Mouse (Mus musculus) right cerebral cortex, postnatal 4 days (tissue): Measurements from ENCODE around the gene Crhr2.

Source experiments
- DNase-seq: peaks from one replicate; pipeline ENCODE4 v3.0.0-alpha.2; 2022

Crhr2 gene

DNA sequence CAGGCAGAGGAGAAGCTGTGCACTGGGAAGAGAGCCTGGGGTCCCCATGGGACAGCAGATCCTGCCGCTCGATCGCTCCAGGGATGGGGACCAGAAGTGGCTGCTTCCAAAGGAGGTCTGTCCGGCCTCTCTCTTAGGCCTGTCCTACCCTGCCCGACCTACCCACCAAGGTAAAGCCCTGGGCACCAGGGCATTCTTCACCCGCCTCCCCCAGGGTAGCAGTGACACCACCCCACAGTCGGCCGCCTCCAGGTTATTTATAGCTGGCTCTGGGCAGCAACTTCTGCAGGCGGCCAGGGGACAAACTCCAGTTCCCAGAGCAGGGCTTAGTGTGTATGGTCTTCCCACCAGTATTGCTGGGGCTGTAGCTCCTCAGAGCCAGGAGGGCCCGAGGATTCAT, at the start of gene Crhr2:
Crhr2 (minus strand) TSS at position 223 of the 400 bp plus-strand sequence.
- DNase-seq, result no peak

GRCm38 (mm10) chr6:55179560-55179959, 46.7 kb upstream of the Crhr2 start:
- DNase-seq, result no peak

GRCm38 (mm10) chr6:55177060-55177732, 44.4 kb upstream of the Crhr2 start:
- DNase-seq, result peak; percentile 42

DNA sequence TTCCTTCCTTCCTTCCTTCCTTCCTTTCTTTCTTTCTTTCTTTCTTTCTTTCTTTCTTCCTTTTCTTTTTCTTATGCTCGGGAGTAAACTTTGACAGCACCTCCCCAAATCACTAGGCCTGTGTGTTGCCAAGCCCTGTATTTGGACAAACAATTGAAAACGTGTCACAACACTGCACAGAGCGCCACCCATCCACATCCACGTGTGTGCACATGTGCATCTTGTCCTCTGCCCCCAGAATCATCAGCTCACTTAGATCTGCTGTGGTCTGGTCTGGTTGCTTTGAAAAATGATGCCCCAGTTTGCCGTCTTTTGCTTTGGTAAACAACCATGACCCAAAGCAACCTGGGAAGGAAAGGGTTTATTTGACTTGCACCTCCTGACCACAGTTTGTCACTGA, 43.1 kb upstream of the Crhr2 start:
- DNase-seq, result no peak

GRCm38 (mm10) chr6:55175456-55175855, 42.6 kb upstream of the Crhr2 start:
- no peak for DNase-seq

GRCm38 (mm10) chr6:55174741-55175181, 41.9 kb upstream of the Crhr2 start, which contains the start of gene Inmt:
Gene Inmt (minus strand): TSS chr6:55175043.
- no peak for DNase-seq

DNA sequence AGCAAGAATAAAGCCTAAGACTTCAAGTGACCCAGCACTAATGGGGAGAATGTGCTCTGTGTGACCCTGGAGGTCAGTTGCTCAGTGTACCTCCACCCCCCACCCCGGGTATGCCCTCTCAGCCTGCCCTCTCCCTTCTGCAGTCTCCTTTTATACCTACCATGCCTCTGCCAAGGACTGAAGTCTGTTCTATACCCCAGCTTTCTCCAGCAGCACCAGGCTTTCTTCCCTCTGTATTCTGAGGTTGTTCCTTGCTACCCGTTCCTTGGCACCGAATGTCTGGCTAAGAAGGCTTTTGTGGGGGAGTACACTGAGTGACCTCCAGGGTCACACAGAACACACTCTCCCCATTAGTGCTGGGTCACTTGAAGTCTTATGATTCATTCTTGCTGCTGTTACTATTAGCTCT, 41.1 kb upstream of the Crhr2 start:
- DNase-seq, result no peak

- no peak for DNase-seq
These were observed 40.4 kb upstream of the Crhr2 start for GRCm38 (mm10) chr6:55173171-55173570.

DNA sequence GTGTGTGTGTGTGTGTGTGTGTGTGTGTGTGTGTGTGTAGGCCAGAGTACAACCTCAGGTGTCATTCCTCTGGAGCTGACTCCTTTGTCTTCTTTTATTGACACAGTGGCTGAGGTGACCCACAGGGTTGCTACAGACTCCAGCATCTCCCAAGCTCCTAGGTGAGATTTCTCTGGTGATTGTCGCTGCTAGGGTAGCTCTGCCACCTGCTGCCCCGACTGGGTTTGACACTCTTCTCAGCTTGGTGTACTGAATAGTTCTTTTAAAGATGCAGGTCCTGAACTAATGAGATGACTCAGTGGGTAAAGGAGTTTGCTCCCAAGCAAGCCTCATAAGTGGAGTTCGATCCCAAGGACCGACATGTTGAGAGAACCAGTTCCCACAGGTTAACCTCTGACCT, 38.8 kb upstream of the Crhr2 start:
- no peak for DNase-seq

- no peak for DNase-seq
These were observed 37.0 kb upstream of the Crhr2 start for GRCm38 (mm10) chr6:55169818-55170217.

DNA sequence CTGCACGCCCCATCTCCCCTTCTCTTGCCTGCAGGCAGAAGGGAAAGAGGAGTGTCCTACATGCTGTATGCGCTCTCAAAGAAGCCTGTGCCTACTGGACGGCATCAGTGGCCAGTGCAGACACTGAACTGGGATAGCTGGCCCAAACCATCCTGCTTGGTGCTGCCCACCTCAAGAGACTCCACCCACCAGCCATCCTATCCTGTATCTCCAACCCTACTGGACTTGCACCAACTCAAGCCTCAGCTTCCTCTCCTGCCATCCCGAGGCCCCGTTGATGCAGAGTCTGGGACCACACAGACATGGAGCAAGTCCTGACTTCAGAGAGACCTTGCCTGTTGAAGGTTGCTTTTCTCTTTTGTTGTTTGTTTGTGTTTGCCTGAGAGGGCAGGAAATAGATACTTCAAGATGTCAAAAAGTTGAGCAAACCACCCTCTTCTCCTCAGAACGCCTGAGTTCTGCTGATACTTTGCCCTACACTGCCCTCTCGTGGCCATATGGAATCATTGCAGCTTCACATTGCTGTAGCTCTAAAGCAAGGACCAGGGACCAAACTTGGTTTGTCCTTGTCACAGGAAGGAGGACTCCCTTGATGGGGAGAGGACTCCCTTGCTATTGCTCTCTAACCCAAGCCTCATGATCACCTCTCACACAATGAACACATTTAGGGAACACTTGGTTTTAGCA, 34.1 kb upstream of the Crhr2 start:
- DNase-seq, result peak; percentile 69

DNA sequence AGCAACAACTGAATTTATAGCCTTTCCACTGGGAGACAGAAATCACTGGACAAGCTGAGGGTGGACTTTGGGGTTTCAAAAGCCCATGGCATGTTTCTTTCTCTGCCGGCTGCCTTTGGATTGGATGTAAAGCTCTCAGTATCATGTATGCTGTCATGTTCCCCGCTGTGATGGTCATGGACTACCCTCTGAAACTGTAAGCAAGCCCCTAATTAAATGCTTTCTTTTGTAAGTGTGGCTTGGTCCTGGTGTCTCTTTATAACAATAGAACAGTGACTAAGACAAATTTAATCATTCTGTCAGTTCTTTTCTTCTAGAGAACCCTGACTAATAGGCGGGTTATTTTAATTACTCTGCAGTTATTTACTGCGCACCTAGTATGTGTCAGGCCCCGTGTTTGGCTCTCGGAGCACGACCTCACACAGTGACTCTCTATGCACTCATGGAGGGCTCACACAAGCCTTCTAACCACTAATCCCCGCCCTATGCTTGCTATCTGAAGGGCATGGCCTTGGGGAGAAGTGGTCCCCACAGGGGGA, 30.3 kb upstream of the Crhr2 start:
- no peak for DNase-seq

- DNase-seq, result no peak
These were observed 28.5 kb upstream of the Crhr2 start for GRCm38 (mm10) chr6:55161311-55161761.

- no peak for DNase-seq
These were observed 26.4 kb upstream of the Crhr2 start for GRCm38 (mm10) chr6:55159256-55159655.

- no peak for DNase-seq
These were observed 19.4 kb upstream of the Crhr2 start for GRCm38 (mm10) chr6:55152226-55152625.

DNA sequence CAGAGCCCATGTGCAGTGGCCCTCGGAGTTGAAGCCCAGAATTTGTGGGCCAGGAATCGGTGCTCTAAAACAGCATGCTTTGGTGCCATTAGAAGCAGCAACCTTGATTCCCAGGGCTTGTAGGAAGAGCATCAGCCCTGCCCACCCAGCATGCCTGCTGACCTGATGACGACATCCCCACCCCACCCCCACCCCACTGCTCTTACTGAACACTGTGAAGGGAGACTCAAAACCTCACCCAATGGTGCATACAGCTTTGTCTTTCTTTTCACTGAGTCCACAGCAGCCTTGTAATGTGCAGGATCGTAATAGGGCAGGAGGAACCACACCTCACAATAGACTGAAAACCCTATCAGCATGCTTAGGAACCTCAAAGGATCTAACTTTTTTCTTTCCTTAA, 13.3 kb upstream of the Crhr2 start:
- DNase-seq, result no peak

GRCm38 (mm10) chr6:55145285-55145684, 12.5 kb upstream of the Crhr2 start:
- no peak for DNase-seq

- no peak for DNase-seq
These were observed 5.5 kb upstream of the Crhr2 start for GRCm38 (mm10) chr6:55138343-55138742.

DNA sequence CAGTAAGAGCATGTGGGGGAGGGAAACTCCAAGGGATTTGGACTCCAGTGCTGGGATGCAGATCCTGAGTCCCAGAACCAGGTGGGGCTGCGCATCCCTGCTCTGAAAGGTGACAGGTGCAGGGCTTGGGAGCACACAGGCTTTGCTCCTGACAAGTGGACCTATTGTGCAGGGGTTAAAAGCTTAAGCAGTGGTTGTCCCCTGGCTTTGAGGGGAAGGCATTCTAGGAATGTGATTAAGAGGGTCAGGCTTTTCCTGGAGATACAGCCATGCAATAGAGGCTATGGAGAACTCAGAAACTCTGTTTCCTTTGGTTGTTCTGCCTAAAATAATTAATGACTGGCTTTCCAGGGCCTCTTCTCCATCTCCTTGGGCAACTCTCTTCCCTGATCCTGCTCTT, 609 bp upstream of the Crhr2 start:
- DNase-seq, result no peak

- no peak for DNase-seq
These were observed 1.5 kb downstream of the Crhr2 start for GRCm38 (mm10) chr6:55131301-55131700.

DNA sequence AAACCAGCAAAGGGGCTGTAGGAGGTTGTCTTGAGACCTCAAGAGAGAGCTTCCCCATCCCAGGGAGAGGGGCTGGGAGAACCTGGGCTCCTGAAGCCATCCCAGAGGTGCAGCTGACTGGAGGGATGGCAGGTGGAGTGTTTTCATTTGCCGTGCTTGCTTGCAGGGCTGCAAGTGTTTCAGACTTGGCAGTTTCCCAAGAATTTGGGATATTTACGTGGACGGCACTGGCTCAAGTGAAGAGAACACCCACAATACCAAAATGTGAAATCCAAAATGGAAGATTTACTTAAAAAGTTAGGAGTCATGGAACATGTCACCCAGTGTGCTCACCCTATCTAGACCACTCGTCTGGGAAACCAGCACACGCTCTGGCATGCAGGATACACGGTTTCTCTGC, 2.2 kb downstream of the Crhr2 start:
- DNase-seq, result no peak

DNA sequence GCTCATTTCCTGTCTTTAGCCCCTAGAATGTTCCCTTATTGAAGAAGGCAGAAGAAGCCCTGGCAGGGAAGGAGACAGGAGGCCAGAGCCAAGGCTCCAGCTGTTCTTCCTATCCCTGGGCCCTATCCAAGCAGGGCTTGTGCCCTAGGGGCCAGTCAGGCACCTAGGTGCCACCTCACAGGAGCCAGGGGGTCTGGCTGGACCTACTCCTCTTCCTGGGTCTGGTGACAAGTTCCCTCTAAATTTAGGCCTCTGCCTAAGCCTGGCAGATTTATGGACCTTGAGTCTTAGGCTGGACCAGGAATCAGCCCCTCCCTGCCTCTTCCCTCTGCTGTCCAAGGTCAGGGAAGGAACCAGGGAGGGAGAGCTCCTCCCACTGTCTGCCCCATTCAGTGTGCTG, 4.4 kb downstream of the Crhr2 start:
- no peak for DNase-seq

DNA sequence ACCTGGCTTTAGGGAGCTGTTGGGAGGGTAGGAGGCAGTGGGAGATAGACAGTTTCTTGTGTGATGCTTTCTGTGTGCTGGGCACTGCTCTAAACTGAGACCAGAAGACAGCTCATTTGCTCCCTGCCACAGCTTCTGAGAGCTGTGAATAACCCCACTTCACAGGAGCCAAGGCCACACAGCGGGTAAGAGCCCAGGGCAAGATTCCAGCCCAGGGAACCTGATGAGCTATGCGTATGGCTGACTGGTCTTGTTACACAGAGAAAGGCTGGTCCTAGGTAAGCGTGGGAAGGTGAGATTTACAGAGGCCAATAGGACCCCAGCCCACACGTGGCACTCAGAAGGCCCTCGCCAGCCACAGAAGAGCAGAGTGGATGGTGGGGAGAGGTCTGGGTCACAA, 6.2 kb downstream of the Crhr2 start:
- DNase-seq, result no peak

DNA sequence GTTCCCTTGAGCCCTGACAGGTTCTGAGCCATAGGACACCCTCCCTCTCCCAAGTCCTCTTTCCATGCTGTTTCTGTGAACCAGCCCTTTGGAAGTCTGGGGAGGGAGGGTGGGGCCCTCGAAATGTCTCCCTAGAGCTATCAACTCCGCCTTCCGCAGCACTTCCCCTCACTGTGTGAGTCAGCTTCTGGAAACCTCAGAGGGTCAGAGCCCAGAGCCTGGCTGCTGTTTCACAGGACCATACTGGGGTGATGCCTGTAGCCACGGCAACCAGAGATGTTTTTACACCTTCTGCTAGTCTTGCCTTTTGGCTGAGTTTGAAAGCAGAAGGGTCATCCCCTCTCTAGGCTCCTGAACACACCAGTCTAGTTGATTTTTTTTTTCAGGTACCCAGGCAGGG, 9.8 kb downstream of the Crhr2 start:
- DNase-seq, result no peak
